Mouse (Mus musculus): ENCODE measurements around the gene Gm2696. TPM values are rescaled to one million over a fixed set of nuclear protein-coding genes. Genes with fewer than 3 reads are reported as not detected.

Gene Gm2696
- total and polyA plus RNA-seq, 2 experiments from 2014 or later, result not detected

DNA sequence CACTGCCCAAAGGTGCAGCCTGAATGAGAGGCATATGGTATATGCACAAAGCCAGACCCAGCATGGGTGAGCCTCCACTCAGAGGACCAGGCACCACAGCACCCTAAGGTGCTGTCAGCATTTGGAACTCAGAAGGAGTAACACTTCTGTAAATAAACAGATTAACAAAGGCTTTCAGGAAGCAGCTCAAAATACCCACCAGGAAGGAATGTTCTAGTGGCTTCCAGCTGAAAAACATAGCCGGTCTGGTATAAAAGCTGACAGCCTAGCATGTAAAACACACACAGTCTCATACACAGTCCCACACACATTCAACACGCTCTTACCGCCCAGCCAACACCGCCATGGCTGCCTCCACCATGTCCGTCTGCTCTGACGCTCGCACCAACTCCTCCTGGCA lies 47.2 kb downstream of the Gm2696 start, which contains the start of gene Gm3285:
TSS of gene Gm3285 (plus strand) at position 301 of the 400 bp plus-strand sequence.
- 46% methylated on average over 7 of the region's 7 CpGs for WGBS
- Histone ChIP-seq H3K27me3 (ENCODE audit: control insufficient read depth, insufficient read depth, low read length) (no peaks in the 10 kb centered on the region), H3K4me3 (ENCODE audit: low read depth, low read length) (no peak within 1 kb of the TSS), H3K4me2 (ENCODE audit: low read depth, low read length) (no peak within 1 kb of the TSS), H3K9me3 (replicated peaks; ENCODE audit: control insufficient read depth, low read length) (no peaks in the 10 kb centered on the region), H3K9ac (replicated peaks; ENCODE audit: low read depth, low read length) (no peak within 1 kb of the TSS), H3K27ac (ENCODE audit: low read depth) (no peak within 1 kb of the TSS), H3K36me3 (replicated peaks; ENCODE audit: control insufficient read depth, insufficient read depth, low read length) (no peaks in the 10 kb centered on the region), H3K4me1 (ENCODE audit: control insufficient read depth, insufficient read depth) (no peaks in the 10 kb centered on the region)
- no peak for ATAC-seq (ENCODE audit: insufficient read depth, low read depth)
- TF ChIP-seq CTCF (IDR thresholded peaks at IDR 0.05; ENCODE audit: low read depth) (no peak), EP300 (IDR thresholded peaks at IDR 0.05; ENCODE audit: low read depth) (no peak)
- DNase-seq (ENCODE audit: low spot score), result no peak

DNA sequence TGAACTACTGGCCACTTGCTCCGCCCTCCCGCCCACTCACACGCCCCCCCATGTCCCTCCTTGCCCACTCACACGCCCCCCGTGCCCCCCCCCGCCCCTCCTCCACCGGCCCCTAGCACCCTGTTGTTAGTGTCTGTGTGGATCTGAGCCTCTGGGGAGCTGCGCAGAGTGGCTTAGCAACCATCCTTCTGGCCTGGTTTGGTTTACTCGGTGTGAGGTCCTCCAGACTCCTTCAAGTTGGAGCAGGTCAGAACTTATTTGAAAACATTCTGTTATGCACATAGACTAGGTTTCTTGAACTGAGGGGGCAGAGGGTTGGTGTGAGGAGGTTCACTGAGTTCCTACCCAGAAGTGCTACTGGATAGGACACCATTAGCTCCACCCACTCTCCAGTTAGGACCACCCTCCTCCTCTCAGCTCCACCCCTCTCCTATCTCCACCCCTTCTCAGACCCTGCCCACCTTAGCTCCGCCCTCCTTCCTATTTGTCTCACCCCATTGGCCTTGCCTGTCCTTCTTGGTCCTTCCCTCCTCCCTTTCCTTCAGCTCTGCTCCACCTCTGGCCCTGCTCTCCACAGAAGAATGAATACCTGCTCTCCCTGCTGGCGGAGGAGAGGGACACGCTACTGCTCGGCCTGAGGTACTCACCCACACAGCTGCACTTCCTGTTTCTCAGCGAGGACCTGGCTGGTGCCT lies 49.7 kb downstream of the Gm2696 start:
- 34% methylated on average over 13 of the region's 14 CpGs for WGBS
- Histone ChIP-seq H3K4me2 (ENCODE audit: low read depth, low read length) (no peak overlapping the region), H3K4me3 (ENCODE audit: low read depth, low read length) (no peak overlapping the region), H3K4me1 (ENCODE audit: control insufficient read depth, insufficient read depth) (no peaks in the 10 kb centered on the region), H3K27me3 (ENCODE audit: control insufficient read depth, insufficient read depth, low read length) (no peaks in the 10 kb centered on the region), H3K27ac (ENCODE audit: low read depth) (no peak overlapping the region), H3K36me3 (replicated peaks; ENCODE audit: control insufficient read depth, insufficient read depth, low read length) (no peaks in the 10 kb centered on the region), H3K9me3 (replicated peaks; ENCODE audit: control insufficient read depth, low read length) (no peaks in the 10 kb centered on the region), H3K9ac (replicated peaks; ENCODE audit: low read depth, low read length) (no peak overlapping the region)
- ATAC-seq (ENCODE audit: insufficient read depth, low read depth) (no peak), DNase-seq (ENCODE audit: low spot score) (no peak)
- no peak for TF ChIP-seq EP300 (IDR thresholded peaks at IDR 0.05; ENCODE audit: low read depth)

DNA sequence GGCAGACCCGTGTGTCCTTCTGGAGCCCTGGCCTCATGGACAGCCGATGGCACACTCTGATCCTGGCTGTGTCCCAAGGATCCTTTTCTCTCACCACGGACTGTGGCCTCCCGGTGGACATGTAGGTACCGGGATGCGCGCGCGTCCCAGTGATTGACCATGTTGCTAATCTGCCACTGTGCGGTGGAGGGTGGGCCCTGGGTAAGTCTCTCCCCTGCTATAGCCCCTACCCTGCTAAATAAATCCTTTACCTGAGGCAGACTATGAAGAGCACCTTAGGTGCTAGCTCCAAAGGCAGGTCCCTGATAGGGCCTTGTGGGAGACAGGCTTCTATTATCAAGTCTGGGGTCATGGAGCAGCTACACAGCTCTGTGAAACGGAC lies 50.3 kb downstream of the Gm2696 start:
- Histone ChIP-seq H3K4me3 (ENCODE audit: low read depth, low read length) (no peak overlapping the region), H3K4me2 (ENCODE audit: low read depth, low read length) (no peak overlapping the region), H3K4me1 (ENCODE audit: control insufficient read depth, insufficient read depth) (no peaks in the 10 kb centered on the region), H3K27ac (ENCODE audit: low read depth) (no peak overlapping the region), H3K9me3 (replicated peaks; ENCODE audit: control insufficient read depth, low read length) (no peaks in the 10 kb centered on the region), H3K9ac (replicated peaks; ENCODE audit: low read depth, low read length) (no peak overlapping the region), H3K36me3 (replicated peaks; ENCODE audit: control insufficient read depth, insufficient read depth, low read length) (no peaks in the 10 kb centered on the region), H3K27me3 (ENCODE audit: control insufficient read depth, insufficient read depth, low read length) (no peaks in the 10 kb centered on the region)
- WGBS, result 37% methylated on average over 11 of the region's 11 CpGs
- ATAC-seq (ENCODE audit: insufficient read depth, low read depth), result no peak
- TF ChIP-seq CTCF (IDR thresholded peaks at IDR 0.05; ENCODE audit: low read depth), result no peak
- TF ChIP-seq EP300 (IDR thresholded peaks at IDR 0.05; ENCODE audit: low read depth), result no peak
- DNase-seq (ENCODE audit: low spot score), result no peak

DNA sequence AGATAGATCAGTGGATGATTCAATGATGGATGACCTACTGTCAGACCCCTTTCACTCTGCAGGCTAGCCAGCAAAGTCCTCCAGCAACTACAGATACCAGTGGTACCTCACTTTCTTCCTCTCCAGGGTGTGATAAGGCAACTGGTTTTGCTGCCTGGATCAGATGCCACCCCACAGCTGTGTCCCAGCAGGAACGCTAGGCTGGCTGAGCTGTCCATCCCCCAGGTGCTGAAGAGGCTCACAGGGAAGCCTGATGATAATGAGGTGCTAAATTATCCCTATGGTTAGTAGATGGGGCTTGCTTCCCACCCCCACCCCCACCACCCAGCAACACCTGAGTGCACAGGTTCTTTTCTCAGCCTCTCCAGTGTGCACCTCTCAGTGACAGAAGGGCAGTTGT lies 53.1 kb downstream of the Gm2696 start:
- TF ChIP-seq EP300 (IDR thresholded peaks at IDR 0.05; ENCODE audit: low read depth) (no peak), CTCF (IDR thresholded peaks at IDR 0.05; ENCODE audit: low read depth) (no peak)
- 13% methylated on average over 1 of the region's 1 CpGs for WGBS
- no peak for ATAC-seq (ENCODE audit: insufficient read depth, low read depth)

DNA sequence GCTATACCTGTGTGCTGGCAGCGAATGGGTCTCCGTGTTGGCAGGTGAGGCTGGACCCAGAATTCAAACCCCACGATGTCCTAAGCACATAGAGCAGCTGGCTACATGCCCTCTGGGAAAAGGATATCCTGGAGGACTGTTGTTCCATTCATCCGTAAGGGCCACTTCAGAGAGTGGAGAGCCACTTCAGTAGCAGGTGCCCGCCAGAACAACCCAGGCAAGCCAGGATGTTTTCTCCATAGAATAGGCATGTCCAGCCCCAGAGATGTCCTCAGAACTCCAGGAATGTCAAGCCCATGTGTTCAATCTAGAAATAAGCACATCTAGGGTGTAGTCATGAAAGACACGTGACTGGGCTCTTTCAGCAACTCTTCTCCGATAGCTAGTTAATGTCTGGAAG lies 55.2 kb downstream of the Gm2696 start:
- H3K9me3 ChIP-seq (replicated peaks; ENCODE audit: control insufficient read depth, low read length), result no peaks in the 10 kb centered on the region; the same call in 1 of the 2 replicates
- no peaks in the 10 kb centered on the region for H3K27me3 ChIP-seq (ENCODE audit: control insufficient read depth, insufficient read depth, low read length)
- H3K9ac ChIP-seq (replicated peaks; ENCODE audit: low read depth, low read length), result no peak overlapping the region
- DNase-seq (ENCODE audit: low spot score) (no peak), ATAC-seq (ENCODE audit: insufficient read depth, low read depth) (no peak)
- TF ChIP-seq CTCF (IDR thresholded peaks at IDR 0.05; ENCODE audit: low read depth) (no peak), EP300 (IDR thresholded peaks at IDR 0.05; ENCODE audit: low read depth) (no peak)
- no peaks in the 10 kb centered on the region for H3K4me1 ChIP-seq (ENCODE audit: control insufficient read depth, insufficient read depth)
- no peak overlapping the region for H3K4me2 ChIP-seq (ENCODE audit: low read depth, low read length)
- no peak overlapping the region for H3K4me3 ChIP-seq (ENCODE audit: low read depth, low read length)
- no peak overlapping the region for H3K27ac ChIP-seq (ENCODE audit: low read depth)
- H3K36me3 ChIP-seq (replicated peaks; ENCODE audit: control insufficient read depth, insufficient read depth, low read length), result no peaks in the 10 kb centered on the region
- WGBS, result 73% methylated on average over 7 of the region's 7 CpGs

More for the DNA sequence above, 53.1 kb downstream of the Gm2696 start:
- no peak overlapping the region for H3K9ac ChIP-seq (replicated peaks; ENCODE audit: low read depth, low read length)
- no peaks in the 10 kb centered on the region for H3K27me3 ChIP-seq (ENCODE audit: control insufficient read depth, insufficient read depth, low read length)
- no peaks in the 10 kb centered on the region for H3K36me3 ChIP-seq (replicated peaks; ENCODE audit: control insufficient read depth, insufficient read depth, low read length)
- H3K9me3 ChIP-seq (replicated peaks; ENCODE audit: control insufficient read depth, low read length), result no peaks in the 10 kb centered on the region; the same call in 1 of the 2 replicates
- no peak overlapping the region for H3K4me2 ChIP-seq (ENCODE audit: low read depth, low read length)
- no peaks in the 10 kb centered on the region for H3K4me1 ChIP-seq (ENCODE audit: control insufficient read depth, insufficient read depth)
- H3K27ac ChIP-seq (ENCODE audit: low read depth), result no peak overlapping the region
- no peak overlapping the region for H3K4me3 ChIP-seq (ENCODE audit: low read depth, low read length)
- DNase-seq (ENCODE audit: low spot score), result no peak

DNA sequence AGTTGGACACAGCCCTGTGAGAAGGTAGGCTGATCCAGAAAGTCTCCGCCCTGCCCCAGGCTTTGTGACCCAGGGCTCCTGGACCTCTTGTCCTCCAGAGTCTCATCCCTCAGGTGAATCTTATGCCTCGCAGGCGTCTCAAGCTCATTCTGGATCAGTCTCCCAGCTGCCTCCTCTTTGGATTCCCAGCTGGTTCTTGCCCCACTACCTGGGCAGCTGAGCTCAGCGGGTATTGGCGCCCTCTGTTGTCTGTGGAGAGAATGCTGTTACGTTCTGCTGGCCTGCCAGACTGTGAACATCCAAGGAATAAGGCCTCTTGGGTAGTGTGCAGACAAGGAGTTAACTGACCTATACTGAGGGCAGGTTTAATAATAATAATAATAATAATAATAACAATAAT lies 64.5 kb downstream of the Gm2696 start:
- Histone ChIP-seq H3K4me1 (ENCODE audit: control insufficient read depth, insufficient read depth) (no peaks in the 10 kb centered on the region), H3K4me2 (ENCODE audit: low read depth, low read length) (no peak overlapping the region), H3K9me3 (replicated peaks; ENCODE audit: control insufficient read depth, low read length) (no peaks in the 10 kb centered on the region), H3K36me3 (replicated peaks; ENCODE audit: control insufficient read depth, insufficient read depth, low read length) (no peaks in the 10 kb centered on the region), H3K27ac (ENCODE audit: low read depth) (no peak overlapping the region), H3K9ac (replicated peaks; ENCODE audit: low read depth, low read length) (no peak overlapping the region), H3K27me3 (ENCODE audit: control insufficient read depth, insufficient read depth, low read length) (no peaks in the 10 kb centered on the region), H3K4me3 (ENCODE audit: low read depth, low read length) (no peak overlapping the region)
- ATAC-seq (ENCODE audit: insufficient read depth, low read depth), result no peak
- no peak for DNase-seq (ENCODE audit: low spot score)
- WGBS, result 65% methylated on average over 6 of the region's 6 CpGs
- TF ChIP-seq CTCF (IDR thresholded peaks at IDR 0.05; ENCODE audit: low read depth) (peak; percentile 38; the same call in 1 of the 2 replicates), EP300 (IDR thresholded peaks at IDR 0.05; ENCODE audit: low read depth) (no peak)

Data from heart, postnatal 0 days (tissue).